Mouse (Mus musculus): ENCODE measurements around the gene Zfp39.

GRCm38 (mm10) chr11:58927053-58927452 is 23.0 kb upstream of the Zfp39 start:
- TF ChIP-seq CTCF (IDR thresholded peaks at IDR 0.05; ENCODE audit: insufficient read depth, low read length), result no peak
- no peak for TF ChIP-seq POLR2A (IDR thresholded peaks at IDR 0.05; ENCODE audit: borderline replicate concordance, extremely low read depth, low read depth, low read length)
